Mouse (Mus musculus) liver, embryonic 11.5 days (tissue): ENCODE results near the gene Ice2. TPM values are rescaled to one million over a fixed set of nuclear protein-coding genes. Genes with fewer than 3 reads are reported as not detected.
A peak's percentile ranks its signal among the peaks of the same experiment; 100 is the strongest.

Source experiments
- ATAC-seq: fragments of 200-750 bp; cut with Nextera tagmentation; replicated peaks from 2 replicates; pipeline ENCODE4 v1.8.0; 2017; ENCODE audit warnings: moderate number of reproducible peaks, mild to moderate bottlenecking, moderate TSS enrichment, moderate library complexity; ENCODE audit not compliant: low FRiP score
- DNase-seq: peaks from one replicate; pipeline ENCODE4 v3.0.0-alpha.2; 2017; ENCODE audit warnings: low spot score
- H3K27ac ChIP-seq: fragments of 300-500 bp; sonication (generic); 2 replicates; pipeline ENCODE4 v1.5.1; 2014; ENCODE audit warnings: mild to moderate bottlenecking, low read depth, low read length, control low read depth
- H3K27me3 ChIP-seq: fragments of 300-500 bp; sonication (generic); replicated peaks from 2 replicates; pipeline ENCODE4 v1.6.1; 2014; ENCODE audit warnings: low read length, mixed read lengths; ENCODE audit not compliant: control insufficient read depth, insufficient read depth
- H3K36me3 ChIP-seq: fragments of 300-500 bp; sonication (generic); 2 replicates; pipeline ENCODE4 v1.6.1; 2014; ENCODE audit warnings: mild to moderate bottlenecking, low read length, moderate library complexity, mixed read lengths; ENCODE audit not compliant: control insufficient read depth, insufficient read depth
- H3K4me1 ChIP-seq: fragments of 300-500 bp; sonication (generic); replicated peaks from 2 replicates; pipeline ENCODE4 v1.6.1; 2014; ENCODE audit warnings: low read length, mixed read lengths; ENCODE audit not compliant: control insufficient read depth, insufficient read depth
- H3K4me2 ChIP-seq: fragments of 300-500 bp; sonication (generic); 2 replicates; pipeline ENCODE4 v1.6.1; 2014; ENCODE audit warnings: mild to moderate bottlenecking, control low read depth, moderate library complexity
- H3K4me3 ChIP-seq: fragments of 300-500 bp; sonication (generic); 2 replicates; pipeline ENCODE4 v1.5.1; 2014; ENCODE audit warnings: low read depth, low read length, control low read depth
- H3K9ac ChIP-seq: fragments of 300-500 bp; sonication (generic); 2 replicates; pipeline ENCODE4 v1.6.1; 2014; ENCODE audit warnings: low read depth, low read length, control low read depth
- H3K9me3 ChIP-seq: fragments of 300-500 bp; sonication (generic); 2 replicates; pipeline ENCODE4 v1.6.1; 2016; ENCODE audit warnings: low read length, inconsistent platforms, mixed read lengths; ENCODE audit not compliant: control insufficient read depth
- WGBS: fragments of 180-500 bp; shearing (Covaris S2); extraction: QIAGEN DNeasy Blood & Tissue Kit; methylation state at CpG from one replicate; pipeline ENCODE4 v1.1.7; 2014; 5-methylcytosine and 5-hydroxymethylcytosine counted together
- polyA plus RNA-seq: library from polyadenylated mRNA; unstranded; fragments of >200 nt; fragmentation: Nextera tagmentation; extraction: Ambion mirVana; gene quantifications from 2 replicates; pipeline ENCODE4 v1.2.1, GENCODE M21; 2014

Gene Ice2
- polyA plus RNA-seq, 1 experiment from 2014 or later: 23.1 TPM

- Histone ChIP-seq H3K27ac (no peak overlapping the region), H3K4me2 (no peak overlapping the region), H3K4me3 (no peak overlapping the region), H3K9me3 (no peaks in the 10 kb centered on the region), H3K27me3 (no peaks in the 10 kb centered on the region), H3K9ac (no peak overlapping the region), H3K4me1 (peaks cover 4% of the 10 kb centered on the region; the same call in 1 of the 2 replicates), H3K36me3 (no peaks in the 10 kb centered on the region)
- ATAC-seq: no peak
- no peak for DNase-seq
- 76% methylated on average over 10 of the region's 10 CpGs for WGBS
Observed at GRCm38 (mm10) chr9:69435194-69435593, 37.5 kb downstream of the Ice2 start.

DNA sequence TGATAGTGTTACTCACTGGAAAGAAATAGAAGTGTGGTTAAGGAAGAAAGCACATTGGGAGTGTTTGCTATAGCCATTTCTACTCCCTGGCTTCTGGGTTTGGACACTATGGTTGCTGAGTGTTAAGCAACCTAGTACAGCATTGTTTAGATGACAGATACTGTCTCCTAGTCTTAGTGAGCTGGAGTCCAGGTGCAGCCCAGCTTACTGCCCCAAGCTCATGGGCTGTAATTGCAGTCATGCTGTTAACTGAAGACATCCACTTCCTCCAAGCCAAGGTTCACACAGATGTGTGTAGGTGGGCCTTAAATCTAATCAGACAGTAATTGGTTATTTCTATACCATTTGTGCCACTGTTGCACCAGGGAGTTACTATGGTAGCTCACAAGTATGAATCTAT is 38.0 kb downstream of the Ice2 start:
- no peak overlapping the region for H3K4me2 ChIP-seq
- H3K4me3 ChIP-seq: no peak overlapping the region
- no peak overlapping the region for H3K27ac ChIP-seq
- no peaks in the 10 kb centered on the region for H3K27me3 ChIP-seq
- no peaks in the 10 kb centered on the region for H3K36me3 ChIP-seq
- DNase-seq: no peak
- no peaks in the 10 kb centered on the region for H3K9me3 ChIP-seq
- no peak overlapping the region for H3K9ac ChIP-seq
- no peak for ATAC-seq
- H3K4me1 ChIP-seq: peaks cover 4% of the 10 kb centered on the region; the same call in 1 of the 2 replicates

GRCm38 (mm10) chr9:69439805-69440357 is 42.2 kb downstream of the Ice2 start:
- Histone ChIP-seq H3K4me1 (peaks cover 8% of the 10 kb centered on the region; the same call in 1 of the 2 replicates), H3K9me3 (no peaks in the 10 kb centered on the region), H3K27ac (peak overlapping the region; percentile 34; the same call in 1 of the 2 replicates), H3K4me3 (no peak overlapping the region), H3K4me2 (no peak overlapping the region), H3K9ac (no peak overlapping the region), H3K27me3 (no peaks in the 10 kb centered on the region), H3K36me3 (no peaks in the 10 kb centered on the region)
- DNase-seq (no peak), ATAC-seq (no peak; the same call in 1 of the 2 replicates)
- WGBS: 28% methylated on average over 7 of the region's 7 CpGs

GRCm38 (mm10) chr9:69442471-69443038 is 44.8 kb downstream of the Ice2 start:
- no peaks in the 10 kb centered on the region for H3K9me3 ChIP-seq
- peaks cover 8% of the 10 kb centered on the region; the same call in 1 of the 2 replicates for H3K4me1 ChIP-seq
- no peaks in the 10 kb centered on the region for H3K27me3 ChIP-seq
- no peak for ATAC-seq
- no peak overlapping the region for H3K4me2 ChIP-seq
- no peaks in the 10 kb centered on the region for H3K36me3 ChIP-seq
- no peak overlapping the region for H3K4me3 ChIP-seq
- H3K27ac ChIP-seq: no peak overlapping the region
- H3K9ac ChIP-seq: no peak overlapping the region
- WGBS: 40% methylated on average over 6 of the region's 6 CpGs
- DNase-seq: no peak

DNA sequence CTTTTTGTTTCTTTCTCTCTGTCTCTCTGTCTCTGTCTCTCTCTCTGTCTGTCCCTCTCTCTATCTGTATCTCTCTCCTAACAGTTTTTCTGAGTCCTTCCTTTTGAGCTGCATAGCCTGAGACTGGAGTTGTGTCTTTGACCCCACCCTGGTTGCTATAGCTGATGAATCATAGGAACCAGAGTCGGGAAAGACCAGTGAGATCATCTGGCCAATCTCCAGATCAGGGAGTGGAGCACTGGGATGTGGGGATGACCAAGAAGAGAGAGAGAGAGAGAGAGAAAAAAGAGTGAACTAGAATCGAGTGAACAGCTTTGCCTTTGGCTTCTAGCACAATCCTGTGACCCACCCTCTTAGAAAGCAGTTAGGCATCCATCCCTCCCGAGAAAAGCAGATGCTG is 45.5 kb downstream of the Ice2 start:
- ATAC-seq: no peak
- no peak for DNase-seq
- no peak overlapping the region for H3K4me3 ChIP-seq
- H3K4me1 ChIP-seq: peaks cover 8% of the 10 kb centered on the region; the same call in 1 of the 2 replicates
- H3K9me3 ChIP-seq: no peaks in the 10 kb centered on the region
- WGBS: 55% methylated on average over 3 of the region's 3 CpGs
- no peaks in the 10 kb centered on the region for H3K36me3 ChIP-seq
- H3K27ac ChIP-seq: no peak overlapping the region
- no peak overlapping the region for H3K4me2 ChIP-seq
- no peaks in the 10 kb centered on the region for H3K27me3 ChIP-seq
- no peak overlapping the region for H3K9ac ChIP-seq

DNA sequence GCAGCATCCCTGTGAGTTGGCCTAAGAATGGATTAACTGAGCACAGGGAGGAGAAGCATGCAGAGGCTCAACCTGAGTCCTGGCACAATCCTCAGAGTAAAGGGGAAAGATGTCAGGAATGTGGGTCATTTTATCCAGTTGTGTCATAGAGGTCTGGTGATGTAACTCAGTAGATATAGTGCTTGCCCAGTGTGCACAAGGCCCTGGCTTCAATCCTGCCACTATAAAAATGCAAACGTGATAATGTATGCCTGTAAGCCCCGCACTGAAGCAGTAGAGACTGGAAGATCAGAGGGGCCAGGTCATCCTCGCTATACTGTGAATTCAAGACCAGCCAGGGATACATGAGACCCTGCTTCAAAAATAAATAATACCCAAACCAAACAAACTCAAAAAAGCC is 51.1 kb downstream of the Ice2 start:
- no peak overlapping the region for H3K27ac ChIP-seq
- WGBS: 60% methylated on average over 3 of the region's 3 CpGs
- H3K27me3 ChIP-seq: peaks cover 7% of the 10 kb centered on the region; the same call in 1 of the 2 replicates
- ATAC-seq (no peak), DNase-seq (no peak)
- no peak overlapping the region for H3K4me2 ChIP-seq
- H3K4me3 ChIP-seq: no peak overlapping the region
- H3K9me3 ChIP-seq: no peaks in the 10 kb centered on the region
- no peak overlapping the region for H3K9ac ChIP-seq
- H3K4me1 ChIP-seq: peaks cover 7% of the 10 kb centered on the region
- no peaks in the 10 kb centered on the region for H3K36me3 ChIP-seq

DNA sequence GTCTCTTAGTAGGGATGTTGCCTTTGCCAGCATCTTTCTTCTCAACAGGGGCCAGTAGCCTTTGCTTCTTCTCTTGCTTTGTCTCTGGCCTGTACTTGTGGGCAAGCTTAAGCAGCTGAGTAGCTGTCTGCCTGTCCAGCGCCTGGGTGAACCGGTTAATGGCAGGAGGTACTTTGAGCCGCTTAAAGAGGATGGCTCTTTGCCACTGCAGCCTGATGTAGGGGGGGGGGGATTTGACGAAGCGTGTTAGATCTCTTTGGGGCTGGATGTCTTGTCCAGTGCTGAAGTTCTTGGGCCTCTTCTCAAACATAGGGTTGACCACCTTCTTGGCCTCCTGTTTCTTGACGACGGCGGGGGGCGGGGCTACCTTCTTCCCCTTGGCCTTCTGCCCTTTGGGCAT is 52.9 kb downstream of the Ice2 start:
- 80% methylated on average over 9 of the region's 9 CpGs for WGBS
- no peak for DNase-seq

GRCm38 (mm10) chr9:69451886-69452810 is 54.4 kb downstream of the Ice2 start:
- Histone ChIP-seq H3K36me3 (no peaks in the 10 kb centered on the region), H3K4me3 (no peak overlapping the region), H3K27ac (no peak overlapping the region), H3K27me3 (peaks cover 16% of the 10 kb centered on the region; the same call in 1 of the 2 replicates), H3K4me2 (no peak overlapping the region), H3K9ac (no peak overlapping the region), H3K4me1 (peaks cover 25% of the 10 kb centered on the region), H3K9me3 (no peaks in the 10 kb centered on the region)
- WGBS: 84% methylated on average over 10 of the region's 10 CpGs
- no peak for ATAC-seq
- no peak for DNase-seq

More for the DNA sequence above, 52.9 kb downstream of the Ice2 start:
- Histone ChIP-seq H3K4me3 (no peak overlapping the region), H3K27me3 (peaks cover 16% of the 10 kb centered on the region; the same call in 1 of the 2 replicates), H3K9ac (no peak overlapping the region), H3K4me1 (peaks cover 20% of the 10 kb centered on the region), H3K27ac (no peak overlapping the region), H3K9me3 (no peaks in the 10 kb centered on the region), H3K36me3 (no peaks in the 10 kb centered on the region), H3K4me2 (no peak overlapping the region)
- ATAC-seq: no peak
